Mouse (Mus musculus) left cerebral cortex, postnatal 4 days (tissue): ENCODE results near the gene Kif20b. TPM values are rescaled to one million over a fixed set of nuclear protein-coding genes. Genes with fewer than 3 reads are reported as not detected.

Experiments
- DNase-seq: peaks from one replicate; pipeline ENCODE4 v3.0.0-alpha.2; 2022
- intact Hi-C: fragments of 180-260 bp; cut with DNase I; formaldehyde crosslinking; loops from one replicate; pipeline ENCODE4 v1.15.1; 2025
- total RNA-seq, 2 experiments: library from RNA; stranded (reverse); gene quantifications; 2 replicates each; pipeline ENCODE4 v1.2.3; 2021

The Kif20b gene
- total RNA-seq: 1 to 10 TPM; 5.4 to 5.8 TPM

DNA sequence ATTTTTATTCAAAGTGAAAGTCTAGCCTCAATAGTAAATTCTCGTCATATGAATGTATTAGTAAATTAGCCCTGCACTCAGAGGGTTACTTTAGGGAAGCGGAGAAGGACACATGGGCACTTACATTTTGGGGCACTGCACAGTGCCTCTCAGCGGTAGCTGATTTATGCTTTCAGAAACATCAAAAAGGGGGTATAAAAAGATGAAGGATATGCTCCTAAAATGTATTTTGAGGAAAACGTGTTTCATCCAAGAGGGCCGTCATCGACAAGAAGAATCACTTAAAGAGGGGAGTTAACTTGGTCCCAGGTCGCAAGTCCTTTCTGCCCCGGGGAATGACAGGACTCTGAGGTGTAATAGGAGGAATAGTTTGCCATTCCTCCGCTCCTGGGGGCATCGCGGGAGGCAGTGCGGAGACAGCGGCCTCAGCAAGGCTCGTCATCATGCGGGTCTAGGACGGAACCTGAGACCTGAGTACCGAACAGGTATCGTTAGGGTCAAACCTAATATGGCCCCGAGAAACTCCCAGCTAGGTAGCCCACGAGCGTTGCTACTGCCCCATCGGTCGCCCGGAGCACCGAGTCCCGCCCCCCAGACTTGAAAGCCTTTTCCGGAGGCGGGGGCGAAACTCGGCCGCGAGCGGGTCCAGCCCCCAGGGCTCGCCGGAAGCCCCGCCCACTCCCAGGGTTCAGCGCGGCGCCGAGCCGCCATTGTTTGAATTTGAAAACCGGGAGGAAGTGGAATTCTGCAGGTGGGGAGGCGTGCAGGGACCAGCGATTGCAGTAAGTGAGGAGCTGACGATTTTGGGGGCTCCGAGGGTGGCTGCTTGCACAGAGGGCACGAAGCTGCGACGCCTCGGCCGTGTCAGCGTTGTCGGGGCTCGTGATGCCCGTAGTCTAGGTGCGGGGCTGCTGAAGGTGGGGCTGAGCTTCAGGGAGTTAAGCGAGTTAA is at the start of gene Kif20b:
TSS of gene Kif20b (plus strand) at position 710 of the 951 bp plus-strand sequence.
- intact Hi-C loops: no loop called here

DNA sequence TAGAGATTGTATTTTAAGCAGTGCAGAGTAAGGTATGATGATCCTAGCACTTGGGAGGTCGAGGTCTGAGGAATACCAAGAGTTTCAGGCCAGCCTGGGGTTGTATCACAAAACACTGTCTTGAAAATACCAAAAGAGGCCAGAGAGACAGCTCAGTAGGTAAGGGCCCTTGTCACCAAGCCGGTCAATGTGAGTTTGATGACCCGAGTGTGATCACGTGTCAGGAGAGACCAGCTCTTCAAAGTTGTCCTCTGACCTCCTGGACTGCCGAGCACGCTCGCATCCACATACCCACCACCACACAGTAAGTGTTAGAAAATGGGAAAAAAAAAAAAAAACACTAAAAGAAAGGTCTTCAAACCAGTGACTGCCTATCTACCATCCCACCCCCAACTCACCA is 45.5 kb upstream of the Kif20b start:
- intact Hi-C loops: no loop called here
- no peak for DNase-seq

More for the DNA sequence above, at the start of gene Kif20b:
- DNase-seq: peak; percentile 92

DNA sequence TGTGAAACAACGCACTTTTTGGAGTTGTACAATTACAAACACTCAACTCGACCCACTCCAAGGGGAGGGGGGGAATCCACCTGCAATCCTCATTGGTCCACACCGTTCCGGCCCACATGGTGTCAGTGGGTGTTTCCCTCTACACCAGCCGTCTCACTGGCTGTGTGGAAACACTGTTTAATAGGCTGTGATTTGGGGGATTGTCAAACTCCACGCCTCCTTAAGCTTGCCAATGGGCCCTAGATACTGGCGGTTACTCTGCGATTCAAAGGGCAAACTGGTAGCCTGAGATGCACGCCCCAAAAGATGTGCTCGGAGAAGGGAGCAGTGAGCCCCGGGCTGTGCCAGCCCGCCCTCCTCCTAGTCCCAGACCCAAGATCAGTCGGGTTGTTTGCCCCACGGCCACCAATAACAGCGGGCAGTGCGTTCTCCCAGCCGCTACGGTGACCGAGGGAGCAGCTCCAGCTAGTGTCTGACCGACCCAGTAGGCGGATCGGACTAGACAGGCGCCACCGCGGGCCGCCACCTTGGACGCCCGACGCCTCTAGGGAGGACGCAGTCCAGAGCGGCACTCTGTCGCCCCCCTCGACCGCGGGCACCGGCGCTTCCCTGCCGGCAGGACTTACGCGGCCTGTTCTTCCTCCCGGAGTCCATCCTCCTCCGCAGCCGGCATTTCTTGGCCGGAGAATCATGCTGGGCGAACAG is 44.1 kb upstream of the Kif20b start:
- DNase-seq: peak; percentile 86
- intact Hi-C loops: no loop called here

DNA sequence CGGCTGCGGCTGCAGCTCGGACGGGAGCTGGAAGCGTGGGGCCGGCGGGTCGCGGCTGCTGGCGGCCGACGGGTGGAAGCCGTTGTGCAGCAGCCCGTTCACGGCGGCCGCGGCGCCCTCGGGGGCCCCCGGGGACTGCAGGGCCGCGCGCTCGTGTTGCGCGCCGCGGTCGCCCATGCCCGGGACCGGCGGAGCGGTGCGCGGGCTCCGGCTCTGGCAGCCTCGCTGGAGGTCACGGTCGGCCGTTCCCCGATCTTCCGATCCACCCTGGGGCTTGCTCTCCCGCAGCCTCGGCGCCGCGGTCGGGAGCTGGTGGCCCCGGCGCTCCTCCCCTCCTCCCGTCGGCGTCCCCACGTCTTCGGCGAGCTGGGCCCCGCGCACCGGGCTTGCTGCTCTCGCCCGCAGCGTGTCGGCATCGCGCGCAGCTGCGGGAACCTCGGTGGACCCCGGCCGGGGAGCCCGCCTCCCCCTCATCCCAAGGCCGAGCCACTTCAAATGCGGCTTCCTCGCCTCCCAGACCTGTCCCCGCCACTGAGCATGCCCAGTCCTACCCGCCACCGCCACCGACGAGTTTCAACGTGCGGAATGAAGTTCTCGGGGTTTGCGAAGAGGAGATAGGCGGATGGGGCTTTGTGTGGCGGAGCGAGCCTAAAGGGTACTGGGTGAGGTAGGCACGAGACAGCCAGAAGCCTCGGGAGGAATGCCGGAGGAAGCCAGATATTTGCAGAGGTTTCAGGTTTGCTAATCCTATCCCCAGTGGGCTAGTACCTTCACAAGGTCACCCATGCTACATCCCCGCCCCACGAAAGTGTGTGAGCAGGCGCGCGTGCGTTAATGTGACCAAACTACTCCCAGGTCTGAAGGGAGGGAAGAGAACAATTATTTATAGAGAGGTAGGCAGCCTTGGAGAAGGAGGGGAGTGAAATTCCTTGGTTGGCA is 43.3 kb upstream of the Kif20b start, which contains the start of gene Pank1:
TSS of gene Pank1 (minus strand) at position 853 of the 939 bp plus-strand sequence.
- peak; percentile 73 for DNase-seq
- intact Hi-C loops: no loop called here

DNA sequence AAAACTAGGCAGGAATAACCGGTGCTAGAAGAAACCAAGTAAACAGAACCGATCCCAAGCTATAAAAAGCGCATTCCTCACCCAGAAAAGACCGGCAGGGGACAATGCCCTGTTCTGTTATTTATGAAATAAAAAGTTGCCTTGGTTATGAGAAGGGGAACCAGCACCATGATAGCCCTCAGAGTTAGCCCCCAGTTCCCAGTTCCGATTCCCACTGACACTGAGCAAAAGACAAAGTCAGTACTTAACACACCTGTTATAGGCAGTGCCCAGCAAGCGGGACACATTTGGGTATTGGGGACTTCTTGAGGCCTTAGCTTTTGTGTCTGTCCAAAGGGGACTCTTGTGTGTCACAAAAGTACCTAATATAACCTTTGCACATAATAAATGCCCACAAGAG is 42.5 kb upstream of the Kif20b start:
- DNase-seq: no peak

DNA sequence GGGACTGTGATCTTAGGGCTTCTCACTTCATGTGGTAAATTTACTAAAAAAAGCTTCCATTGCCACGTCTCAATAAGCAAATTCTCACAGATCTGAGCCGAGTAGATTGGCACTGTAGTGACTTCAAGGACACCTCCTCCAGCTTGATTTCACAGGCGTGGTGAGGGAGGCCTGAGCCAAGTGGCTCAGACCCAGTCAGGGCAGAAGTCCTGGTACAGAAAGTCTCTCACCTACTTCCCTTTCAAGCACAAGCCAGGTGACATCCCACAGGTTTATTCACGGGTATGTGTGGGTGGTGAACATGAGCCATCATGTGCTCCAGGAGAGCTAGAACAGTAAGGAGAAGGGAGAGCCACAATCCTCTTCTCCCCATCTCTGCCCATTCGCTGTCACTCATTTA is 41.0 kb upstream of the Kif20b start:
- intact Hi-C loops: no loop called here

More for the DNA sequence above, 42.5 kb upstream of the Kif20b start:
- intact Hi-C loops: no loop called here

DNA sequence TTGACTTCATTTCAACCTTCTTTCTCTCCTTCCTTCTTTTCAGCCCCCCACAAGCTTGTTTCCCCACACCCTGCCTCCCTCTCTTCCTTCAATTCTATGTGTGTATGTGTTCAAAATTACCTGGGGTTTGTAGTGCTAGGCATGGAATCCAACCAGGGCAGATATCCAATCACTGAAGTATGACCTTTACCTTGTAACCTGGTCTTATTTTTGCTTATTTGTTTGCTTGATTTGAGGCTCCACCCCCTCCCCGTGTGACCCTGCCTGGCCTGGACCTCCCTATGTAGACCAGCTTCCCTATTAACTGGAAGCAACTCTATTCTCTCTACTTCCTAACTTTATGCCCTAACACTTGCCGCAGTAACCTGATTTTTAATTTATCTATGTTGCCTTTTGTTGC is 39.7 kb upstream of the Kif20b start:
- intact Hi-C loops: no loop called here
- DNase-seq: no peak

More for the DNA sequence above, 41.0 kb upstream of the Kif20b start:
- DNase-seq: no peak

DNA sequence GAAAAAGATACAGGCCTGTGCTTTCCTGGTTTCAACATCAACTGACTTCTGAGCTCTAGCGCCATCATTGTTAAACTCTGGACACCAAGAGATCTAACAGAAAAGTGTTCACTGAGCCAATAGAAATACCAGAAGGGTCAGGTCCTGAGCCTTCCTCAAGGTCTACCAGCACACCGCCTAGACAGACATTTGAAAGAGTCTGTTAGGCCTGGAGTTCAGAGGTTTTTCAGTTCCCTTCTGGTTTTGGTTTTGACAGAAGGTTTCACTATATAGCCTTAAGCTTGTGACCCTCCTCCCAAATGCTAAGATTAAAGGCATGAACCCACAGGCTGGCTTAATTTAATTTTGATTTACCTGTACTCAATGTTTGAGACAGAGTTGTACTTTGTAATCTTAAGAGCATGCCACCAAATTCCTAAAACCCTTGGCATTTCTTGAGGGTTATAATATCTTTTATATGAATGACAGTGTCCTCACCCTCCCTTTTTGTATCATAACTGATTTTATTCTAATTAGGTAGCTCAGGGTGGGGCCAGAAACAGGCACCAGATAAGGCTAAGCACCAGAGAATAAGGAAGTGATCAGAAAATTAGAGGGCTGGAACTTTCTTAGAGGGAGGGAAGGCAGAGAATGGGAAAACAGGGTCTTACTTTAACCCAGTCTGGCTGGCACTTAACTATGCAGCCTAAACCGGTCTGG is 38.5 kb upstream of the Kif20b start:
- intact Hi-C loops: no loop called here
- DNase-seq: no peak

DNA sequence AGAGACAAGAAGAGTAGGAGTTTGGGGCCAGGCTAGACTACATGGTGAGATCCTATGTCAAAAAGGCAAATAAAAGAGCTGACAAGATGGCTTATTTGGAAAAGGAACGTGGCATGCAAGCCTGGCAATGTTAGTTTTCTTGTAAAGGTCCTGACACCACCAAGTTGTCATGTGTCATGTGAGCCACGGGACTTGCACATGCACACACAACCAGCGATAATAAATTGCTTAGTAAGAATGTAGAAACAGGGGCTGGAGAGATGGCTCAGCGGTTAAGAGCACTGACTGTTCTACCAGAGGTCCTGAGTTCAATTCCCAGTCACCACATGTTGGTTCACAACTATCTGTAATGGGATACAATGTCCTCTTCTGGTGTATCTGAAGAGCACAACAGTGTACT is 35.8 kb upstream of the Kif20b start:
- DNase-seq: no peak
- intact Hi-C loops: no loop called here

DNA sequence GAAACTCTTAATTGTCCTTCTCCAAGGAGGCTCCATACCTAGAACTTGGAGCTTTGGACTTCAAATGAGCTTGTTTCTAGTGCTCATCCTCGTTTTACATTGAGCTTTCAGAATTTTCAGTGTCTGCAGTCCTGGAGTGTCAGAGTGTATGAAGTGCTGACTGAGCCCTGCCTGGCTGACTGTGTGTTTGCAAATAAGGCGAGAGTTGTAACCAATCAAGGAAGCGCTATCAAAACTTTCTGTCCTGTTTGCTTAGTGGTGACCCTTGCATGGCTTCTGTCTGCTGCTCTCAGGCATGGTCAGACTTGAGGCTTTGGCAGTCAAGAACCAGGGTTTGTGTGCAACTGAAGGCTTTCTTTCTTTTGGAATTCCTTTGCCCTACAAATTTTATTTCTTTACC is 31.2 kb upstream of the Kif20b start:
- intact Hi-C loops: no loop called here
- no peak for DNase-seq

DNA sequence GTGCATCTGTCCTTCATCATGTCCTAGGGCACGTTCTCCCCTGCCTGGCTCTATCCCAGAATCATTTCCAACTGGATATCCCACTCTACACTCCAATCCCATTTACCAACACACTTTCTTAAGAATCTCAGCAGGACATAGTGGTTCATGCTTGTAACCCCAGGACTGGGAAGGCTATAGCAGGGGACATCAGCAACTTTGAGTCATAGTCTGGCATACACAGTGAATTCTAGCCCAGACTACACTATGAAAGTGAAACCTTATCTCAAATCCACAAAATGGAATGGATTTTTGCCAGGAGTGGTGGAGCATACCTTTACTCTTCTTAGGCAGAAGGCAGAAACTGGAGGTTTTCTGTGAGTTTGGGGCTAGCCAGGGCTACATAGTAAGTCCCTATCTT is 30.6 kb upstream of the Kif20b start:
- intact Hi-C loops: no loop called here
- no peak for DNase-seq

DNA sequence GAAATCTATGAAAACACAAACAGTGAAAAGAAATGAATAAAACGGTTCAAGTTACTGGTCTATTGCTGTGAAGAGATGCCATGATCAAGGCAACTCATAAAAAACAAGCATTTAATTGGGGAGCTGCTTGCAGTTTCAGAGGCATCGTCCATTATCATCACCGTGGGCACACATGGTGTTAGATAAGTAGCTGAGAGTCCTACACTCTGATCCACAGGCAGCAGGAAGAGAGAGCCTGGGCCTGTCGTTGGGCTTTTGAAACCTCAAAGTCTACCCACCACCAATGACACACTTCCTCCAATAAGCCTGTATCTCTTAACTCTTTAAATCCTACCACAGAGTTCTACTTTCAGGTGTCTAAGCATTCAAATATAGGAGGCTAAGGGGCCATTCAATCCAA is 27.1 kb upstream of the Kif20b start:
- intact Hi-C loops: no loop called here
- no peak for DNase-seq

DNA sequence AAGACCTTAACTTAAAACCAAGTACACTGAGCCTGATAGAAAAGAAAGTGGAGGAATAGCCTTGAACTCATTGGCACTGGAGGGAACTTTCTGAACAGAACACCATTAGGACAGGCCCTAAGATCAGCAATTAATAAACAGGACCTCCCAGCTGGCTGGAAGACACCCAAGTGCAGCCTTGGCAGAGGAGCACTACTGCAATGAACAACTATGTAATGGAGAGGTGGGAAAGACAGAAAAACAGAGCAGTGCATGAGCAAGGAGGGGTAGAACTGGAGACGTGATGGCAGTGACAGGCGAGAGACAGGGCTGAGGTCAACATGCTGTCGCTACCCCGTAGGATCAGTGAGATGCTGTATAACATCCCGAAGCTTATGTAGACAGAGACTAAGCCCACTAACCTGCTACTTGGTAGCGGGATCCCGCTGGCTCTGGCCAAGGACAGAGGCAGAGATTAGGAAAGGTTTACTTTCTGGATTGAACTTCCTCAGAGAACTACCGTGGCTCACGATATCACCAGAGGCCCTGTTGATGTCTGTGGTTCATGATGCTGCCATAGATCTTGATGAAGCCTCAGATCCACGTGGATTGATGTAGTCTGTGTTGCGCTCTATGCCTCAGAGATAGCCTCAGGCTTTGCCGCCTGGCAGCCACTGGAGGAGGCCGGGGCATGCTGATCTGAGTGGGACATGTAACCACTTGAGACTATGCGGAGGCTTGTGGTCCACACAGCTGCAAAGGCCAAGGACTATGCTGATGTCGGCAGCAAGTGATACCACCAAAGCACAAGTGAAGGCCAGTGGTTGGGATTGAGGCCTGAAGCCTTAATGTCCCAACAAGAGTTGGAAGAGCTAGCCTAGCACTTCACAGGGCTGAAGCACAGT is 24.8 kb upstream of the Kif20b start:
- DNase-seq: no peak
- intact Hi-C loops: no loop called here

DNA sequence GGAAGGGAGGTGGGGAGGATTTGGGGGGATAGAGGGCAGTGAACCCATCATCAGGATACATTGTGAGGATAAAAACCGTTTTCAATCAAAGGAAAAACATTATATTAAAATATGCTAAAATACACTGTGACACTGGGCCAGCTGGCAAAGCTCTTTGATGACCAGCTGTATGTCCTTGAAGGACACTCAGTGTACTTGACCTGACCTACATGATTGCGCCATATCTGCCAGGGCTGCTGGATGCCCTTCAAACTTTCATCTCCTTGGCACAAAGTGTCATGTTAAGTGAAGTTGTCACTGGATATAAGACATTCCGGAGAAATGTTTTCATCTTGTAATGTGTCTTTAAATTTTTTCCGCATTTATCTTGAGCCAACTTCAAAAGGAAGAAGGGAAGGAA is 23.2 kb upstream of the Kif20b start:
- DNase-seq: no peak
- intact Hi-C loops: no loop called here

DNA sequence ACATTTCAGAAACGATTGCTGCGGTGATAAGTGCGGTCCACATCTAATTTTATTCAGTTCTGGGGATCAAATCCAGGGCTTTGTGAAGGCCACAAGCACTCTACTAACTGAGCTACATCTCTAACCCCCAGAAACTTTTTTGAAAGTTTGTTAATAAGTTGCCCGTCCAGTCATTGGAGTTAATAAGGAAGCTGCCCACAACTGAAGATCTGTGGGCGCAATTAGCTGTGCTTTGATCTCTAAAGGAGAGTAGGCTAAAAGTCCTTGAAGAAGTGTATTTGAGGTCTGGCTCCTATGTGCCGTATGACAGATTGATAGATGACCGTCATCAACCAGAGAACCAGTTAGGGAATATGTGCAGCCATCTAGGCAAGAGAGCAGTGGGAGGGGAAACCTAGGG is 20.9 kb upstream of the Kif20b start:
- intact Hi-C loops: no loop called here

DNA sequence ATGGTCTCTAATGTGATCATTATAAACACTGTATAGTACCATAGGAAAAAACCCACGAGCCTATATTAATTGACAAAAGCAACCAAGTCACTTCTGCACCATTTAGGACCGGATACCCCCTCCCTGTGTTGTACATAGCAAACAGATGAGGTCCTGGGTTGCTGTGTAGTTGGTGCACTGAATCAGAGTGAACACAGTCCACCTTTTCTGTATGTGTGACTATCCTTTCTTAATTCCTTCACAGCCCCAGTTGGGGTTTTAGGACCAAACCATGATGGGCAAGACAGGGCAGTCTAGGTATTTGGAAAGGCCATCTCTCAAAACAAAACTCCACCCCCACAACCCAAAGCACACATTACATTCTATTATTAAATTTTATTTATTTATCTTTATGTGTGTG is 20.4 kb upstream of the Kif20b start:
- DNase-seq: no peak
- intact Hi-C loops: no loop called here

More for the DNA sequence above, 20.9 kb upstream of the Kif20b start:
- no peak for DNase-seq

DNA sequence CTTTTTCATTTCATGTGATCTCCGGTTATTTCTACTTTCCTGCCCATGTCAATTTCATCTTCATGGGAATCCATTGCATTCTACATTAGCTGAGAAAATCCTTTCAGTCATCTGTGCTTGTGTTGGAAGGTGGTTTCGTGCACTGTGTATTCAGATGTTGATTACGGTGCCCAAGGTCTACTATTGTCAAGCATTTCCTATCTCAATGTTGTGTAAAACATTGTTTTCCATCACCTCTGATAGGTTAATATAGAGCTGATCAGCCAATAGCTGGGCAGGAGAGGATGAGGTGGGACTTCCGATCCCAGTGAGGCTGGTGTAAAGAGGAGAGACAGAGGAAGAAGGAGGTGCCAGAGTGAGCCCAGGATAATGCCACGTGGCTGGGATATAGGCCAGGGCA is 18.1 kb upstream of the Kif20b start:
- intact Hi-C loops: no loop called here
- no peak for DNase-seq

DNA sequence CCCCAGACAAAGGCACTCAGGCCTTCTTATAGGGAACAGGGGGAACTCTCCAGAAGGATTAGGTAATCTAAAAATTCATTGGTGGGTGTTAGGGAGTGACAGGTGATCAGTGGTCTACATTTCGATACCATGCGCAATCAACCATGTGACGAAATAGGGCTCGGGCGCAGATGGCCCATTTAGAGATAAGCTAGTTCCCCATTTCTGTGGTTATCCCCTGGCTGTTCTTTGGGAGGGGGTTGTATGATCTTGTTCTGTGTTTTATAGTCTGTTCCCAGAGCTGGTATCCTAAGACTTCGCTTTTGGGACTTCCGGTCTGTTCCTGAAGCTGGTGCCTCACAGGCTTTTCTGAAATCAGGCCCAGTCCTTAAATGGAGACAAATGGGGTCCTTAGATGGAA is 16.7 kb upstream of the Kif20b start:
- intact Hi-C loops: no loop called here
- no peak for DNase-seq

DNA sequence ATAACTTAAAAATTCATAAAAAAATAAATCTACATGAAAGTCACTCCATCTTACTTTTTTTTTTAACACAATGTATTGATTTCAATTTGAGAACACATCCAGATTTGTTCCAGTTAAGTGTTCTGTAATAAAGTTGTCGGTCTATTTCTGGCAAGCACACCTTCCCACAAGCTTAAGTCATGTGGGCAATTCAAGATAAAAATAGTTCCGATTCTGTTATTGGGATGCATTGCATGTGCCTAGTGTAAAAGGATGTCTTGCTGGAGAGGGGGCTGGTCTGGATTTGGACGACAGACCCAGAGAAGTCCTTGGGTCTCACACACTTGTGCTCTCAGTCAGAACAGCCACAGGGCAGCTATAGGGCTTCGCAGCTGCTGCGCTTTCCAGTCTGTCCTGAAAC is 15.4 kb upstream of the Kif20b start:
- no peak for DNase-seq

More for the DNA sequence above, 15.4 kb upstream of the Kif20b start:
- intact Hi-C loops: no loop called here
